Mouse (Mus musculus) embryonic facial prominence, embryonic 15.5 days (tissue): ENCODE results near the gene Vps8. TPM values are rescaled to one million over a fixed set of nuclear protein-coding genes. Genes with fewer than 3 reads are reported as not detected.

Experiments used
- ATAC-seq: fragments of 200-750 bp; cut with Nextera tagmentation; 2 replicates; pipeline ENCODE4 v1.8.0; 2017; ENCODE audit warnings: low read depth, moderate TSS enrichment; ENCODE audit not compliant: insufficient number of reproducible peaks, low FRiP score, low TSS enrichment
- H3K27ac ChIP-seq: fragments of 300-500 bp; sonication (generic); replicated peaks from 2 replicates; pipeline ENCODE4 v1.5.1; 2015; ENCODE audit warnings: mild to moderate bottlenecking, inconsistent platforms
- H3K27me3 ChIP-seq: fragments of 300-500 bp; sonication (generic); 2 replicates; pipeline ENCODE4 v1.6.1; 2015; ENCODE audit warnings: inconsistent platforms
- H3K36me3 ChIP-seq: fragments of 300-500 bp; sonication (generic); 2 replicates; pipeline ENCODE4 v1.6.1; 2015; ENCODE audit warnings: mild to moderate bottlenecking, inconsistent platforms
- H3K4me1 ChIP-seq: fragments of 300-500 bp; sonication (generic); 2 replicates; pipeline ENCODE4 v1.6.1; 2015; ENCODE audit warnings: inconsistent platforms
- H3K4me2 ChIP-seq: fragments of 300-500 bp; sonication (generic); replicated peaks from 2 replicates; pipeline ENCODE4 v1.6.1; 2015; ENCODE audit warnings: mild to moderate bottlenecking, inconsistent platforms
- H3K4me3 ChIP-seq: fragments of 300-500 bp; sonication (generic); replicated peaks from 2 replicates; pipeline ENCODE4 v1.5.1; 2015; ENCODE audit warnings: mild to moderate bottlenecking, inconsistent platforms
- H3K9ac ChIP-seq: fragments of 300-500 bp; sonication (generic); 2 replicates; pipeline ENCODE4 v1.6.1; 2015; ENCODE audit warnings: inconsistent platforms
- H3K9me3 ChIP-seq: fragments of 300-500 bp; sonication (generic); replicated peaks from 2 replicates; pipeline ENCODE4 v1.6.1; 2016; ENCODE audit warnings: inconsistent platforms
- WGBS: fragments of 180-500 bp; shearing (Covaris S2); methylation state at CpG from one replicate; pipeline ENCODE4 v1.1.7; 2015; 5-methylcytosine and 5-hydroxymethylcytosine counted together
- polyA plus RNA-seq: library from polyadenylated mRNA; unstranded; fragments of >200 nt; fragmentation: Nextera tagmentation; extraction: Ambion mirVana; gene quantifications from 2 replicates; pipeline ENCODE4 v1.2.1, GENCODE M21; 2015

Gene Vps8
- polyA plus RNA-seq, 1 experiment from 2014 or later = 15.7 TPM

DNA sequence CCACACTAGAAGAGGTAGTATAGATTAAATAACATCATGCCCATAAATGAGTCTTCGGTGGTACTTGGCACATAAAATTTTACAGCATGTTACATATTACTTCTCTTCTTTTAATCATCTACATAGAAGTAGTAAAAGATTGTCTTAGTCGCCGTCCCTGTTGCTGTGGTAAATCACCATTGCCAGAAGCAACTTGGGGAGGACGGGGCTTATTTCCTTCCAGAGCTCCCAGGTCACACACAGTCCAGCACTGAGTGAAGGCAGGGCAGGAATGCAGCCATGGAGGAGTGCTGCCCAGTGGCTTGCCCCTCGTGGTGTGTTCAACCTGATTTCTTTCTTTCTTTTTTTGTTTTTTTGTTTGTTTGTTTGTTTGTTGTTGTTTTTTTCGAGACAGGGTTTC lies 181.4 kb downstream of the Vps8 start:
- H3K27ac ChIP-seq = no peak overlapping the region
- ATAC-seq = no peak
- no peak overlapping the region for H3K4me2 ChIP-seq
- no peaks in the 10 kb centered on the region; the same call in 1 of the 2 replicates for H3K4me1 ChIP-seq
- no peaks in the 10 kb centered on the region for H3K27me3 ChIP-seq
- 81% methylated on average over 6 of the region's 6 CpGs for WGBS
- no peak overlapping the region for H3K4me3 ChIP-seq
- no peak overlapping the region for H3K9ac ChIP-seq
- no peaks in the 10 kb centered on the region for H3K9me3 ChIP-seq
- no peaks in the 10 kb centered on the region for H3K36me3 ChIP-seq

DNA sequence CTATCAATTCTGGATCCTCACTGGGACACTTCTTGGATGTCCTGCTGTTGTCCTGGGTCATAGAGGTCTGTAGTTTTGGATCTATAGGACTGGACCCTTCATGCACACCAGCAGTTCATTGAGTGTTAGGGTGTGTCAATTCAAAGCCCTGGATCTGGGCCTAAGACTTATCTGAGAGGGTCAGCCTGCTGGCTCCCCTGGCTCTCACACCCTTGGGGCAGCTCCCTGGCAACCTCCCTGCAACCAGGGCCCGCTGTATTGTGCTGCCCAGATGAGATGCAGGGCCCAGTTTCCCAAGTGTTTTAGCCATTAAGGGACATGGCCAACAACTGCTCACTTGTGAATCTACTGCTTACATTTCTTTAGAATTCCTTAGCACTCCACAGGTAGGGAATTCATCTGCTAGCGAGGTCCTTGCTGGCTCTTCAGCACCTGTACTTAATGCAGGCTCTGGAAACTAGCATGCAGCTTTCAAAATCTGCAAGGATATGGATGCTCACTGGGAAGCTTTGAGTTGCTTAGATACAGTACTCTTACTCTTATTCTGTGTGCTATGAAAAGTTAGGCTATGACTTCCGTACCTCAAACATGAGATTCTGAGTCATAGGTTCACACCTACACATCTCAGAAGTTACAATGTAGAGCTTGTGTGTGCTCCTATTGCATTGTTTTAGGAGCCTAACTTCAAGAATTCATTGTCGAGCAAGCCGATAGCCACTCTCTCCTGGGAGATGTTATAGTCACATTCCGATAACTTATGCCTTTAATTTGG lies 183.5 kb downstream of the Vps8 start:
- Histone ChIP-seq H3K4me3 (no peak overlapping the region), H3K9ac (no peak overlapping the region), H3K4me2 (no peak overlapping the region), H3K36me3 (no peaks in the 10 kb centered on the region), H3K27me3 (no peaks in the 10 kb centered on the region), H3K27ac (no peak overlapping the region), H3K9me3 (no peaks in the 10 kb centered on the region), H3K4me1 (no peaks in the 10 kb centered on the region; the same call in 1 of the 2 replicates)
- ATAC-seq = no peak
- WGBS = 71% methylated on average over 6 of the region's 6 CpGs

DNA sequence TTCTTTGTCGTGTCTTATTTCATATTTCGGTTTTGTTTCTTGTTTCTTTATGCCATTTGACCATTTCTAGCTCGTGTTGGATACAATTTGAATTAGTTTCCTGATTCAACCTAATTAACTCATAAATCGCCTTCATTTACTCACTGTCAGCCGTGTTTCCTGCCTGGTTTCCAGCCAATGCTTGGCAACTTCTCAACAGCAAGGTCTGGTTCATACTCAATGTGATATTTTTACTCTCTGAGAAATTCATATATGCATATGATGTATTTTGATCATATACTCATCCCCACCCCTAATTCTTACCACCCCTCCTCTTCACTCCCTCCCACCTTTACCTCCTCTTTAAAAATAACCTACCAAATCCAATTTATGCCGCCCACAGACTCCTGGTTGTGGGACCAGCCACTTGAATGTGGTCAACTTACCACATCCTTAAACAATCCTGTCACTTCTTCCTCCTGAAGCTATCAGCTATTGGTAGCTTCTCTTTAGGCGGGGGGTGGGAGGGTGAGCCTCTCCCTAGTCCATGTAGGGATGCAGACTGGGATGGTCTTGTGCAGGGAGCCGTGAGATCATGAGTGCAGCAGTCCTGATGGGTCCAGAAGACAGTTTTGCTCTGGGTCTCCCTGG lies 184.2 kb downstream of the Vps8 start:
- WGBS = 63% methylated on average over 8 of the region's 8 CpGs
- H3K4me1 ChIP-seq = no peaks in the 10 kb centered on the region; the same call in 1 of the 2 replicates
- no peaks in the 10 kb centered on the region for H3K27me3 ChIP-seq
- no peaks in the 10 kb centered on the region for H3K36me3 ChIP-seq
- H3K9ac ChIP-seq = no peak overlapping the region
- no peak for ATAC-seq
- H3K9me3 ChIP-seq = no peaks in the 10 kb centered on the region
- H3K4me3 ChIP-seq = no peak overlapping the region
- H3K4me2 ChIP-seq = no peak overlapping the region
- H3K27ac ChIP-seq = no peak overlapping the region

DNA sequence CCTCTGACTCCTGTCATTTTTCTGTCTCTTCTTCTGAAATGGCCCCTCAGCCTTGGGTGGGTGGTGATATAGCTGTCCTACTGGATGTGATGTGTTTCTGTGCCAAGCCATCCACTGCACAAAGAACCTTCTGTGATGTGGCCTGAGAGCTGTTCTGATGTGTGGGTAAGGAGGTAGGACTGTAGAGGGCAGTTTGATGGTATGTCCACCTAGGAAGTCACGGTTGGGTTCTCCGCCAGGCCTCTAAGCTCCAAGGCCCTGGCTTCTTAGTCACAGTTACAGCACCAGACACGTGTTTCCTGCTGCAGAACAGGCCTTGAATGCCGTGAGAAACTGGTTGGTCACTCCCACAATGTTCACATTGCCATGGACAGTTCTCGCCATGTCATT lies 184.7 kb downstream of the Vps8 start:
- Histone ChIP-seq H3K9me3 (no peaks in the 10 kb centered on the region), H3K27ac (no peak overlapping the region), H3K4me3 (no peak overlapping the region), H3K9ac (no peak overlapping the region), H3K36me3 (no peaks in the 10 kb centered on the region), H3K27me3 (no peaks in the 10 kb centered on the region), H3K4me1 (no peaks in the 10 kb centered on the region; the same call in 1 of the 2 replicates), H3K4me2 (no peak overlapping the region)
- WGBS = 73% methylated on average over 5 of the region's 5 CpGs
- no peak for ATAC-seq

DNA sequence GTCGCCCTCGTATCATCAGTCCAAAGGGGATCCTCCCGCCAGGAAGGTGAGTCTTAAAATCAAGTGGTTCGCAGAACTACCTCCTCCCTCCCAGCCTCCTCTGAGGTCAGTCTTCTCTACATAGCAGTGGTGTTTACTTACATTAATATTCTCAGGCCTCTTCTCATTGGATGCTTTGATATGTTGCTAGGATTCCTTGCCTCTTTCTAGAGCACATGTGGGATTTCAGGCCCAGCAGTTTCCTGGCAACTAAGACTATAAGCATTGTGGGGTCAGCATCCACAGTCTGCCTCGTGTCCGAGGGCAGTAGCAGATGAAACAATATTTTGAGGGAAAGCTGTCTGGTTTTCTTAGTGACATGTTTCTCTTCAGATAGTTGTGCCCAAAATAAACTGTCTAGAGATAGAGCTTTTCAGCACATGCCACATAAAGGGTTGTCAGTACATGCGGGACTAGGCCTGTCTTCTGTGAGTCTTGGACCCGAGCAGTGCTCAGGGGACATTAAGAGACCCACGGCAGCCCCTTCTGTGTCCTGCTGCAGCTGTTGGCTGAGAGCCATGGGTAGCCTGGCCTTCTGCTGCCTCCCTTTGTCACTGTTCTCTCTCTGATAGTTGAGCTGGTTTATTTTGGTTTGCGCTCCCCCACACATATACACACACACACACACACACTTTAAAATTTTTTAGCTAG lies 185.4 kb downstream of the Vps8 start:
- H3K9ac ChIP-seq = no peak overlapping the region
- no peak overlapping the region for H3K4me2 ChIP-seq
- no peaks in the 10 kb centered on the region; the same call in 1 of the 2 replicates for H3K4me1 ChIP-seq
- no peaks in the 10 kb centered on the region for H3K36me3 ChIP-seq
- 69% methylated on average over 10 of the region's 10 CpGs for WGBS
- H3K27ac ChIP-seq = no peak overlapping the region
- no peaks in the 10 kb centered on the region for H3K9me3 ChIP-seq
- ATAC-seq = no peak
- no peak overlapping the region for H3K4me3 ChIP-seq
- no peaks in the 10 kb centered on the region for H3K27me3 ChIP-seq

DNA sequence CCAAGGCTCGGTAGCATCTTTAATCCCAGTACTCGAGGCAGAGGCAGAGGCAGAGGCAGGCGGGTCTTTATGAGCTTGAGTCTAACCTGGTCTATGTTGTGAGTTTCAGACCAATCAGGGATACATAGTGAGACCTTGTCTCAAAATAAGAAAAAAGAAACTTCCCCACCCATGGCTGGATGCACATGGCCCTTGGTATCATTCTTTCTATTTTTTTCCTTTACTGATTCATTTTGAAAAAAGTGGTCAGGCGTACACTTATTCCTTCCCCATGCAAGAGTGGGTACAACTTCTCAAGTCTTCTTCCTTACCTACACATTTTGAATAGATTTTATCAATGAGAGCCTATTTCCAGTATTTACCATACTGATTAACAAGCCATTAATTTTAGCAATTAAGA lies 187.6 kb downstream of the Vps8 start:
- ATAC-seq = no peak
- H3K4me3 ChIP-seq = no peak overlapping the region
- H3K9me3 ChIP-seq = no peaks in the 10 kb centered on the region
- H3K4me1 ChIP-seq = no peaks in the 10 kb centered on the region; the same call in 1 of the 2 replicates
- 86% methylated on average over 4 of the region's 4 CpGs for WGBS
- H3K36me3 ChIP-seq = no peaks in the 10 kb centered on the region
- no peak overlapping the region for H3K4me2 ChIP-seq
- no peak overlapping the region for H3K9ac ChIP-seq
- H3K27me3 ChIP-seq = no peaks in the 10 kb centered on the region
- no peak overlapping the region for H3K27ac ChIP-seq

DNA sequence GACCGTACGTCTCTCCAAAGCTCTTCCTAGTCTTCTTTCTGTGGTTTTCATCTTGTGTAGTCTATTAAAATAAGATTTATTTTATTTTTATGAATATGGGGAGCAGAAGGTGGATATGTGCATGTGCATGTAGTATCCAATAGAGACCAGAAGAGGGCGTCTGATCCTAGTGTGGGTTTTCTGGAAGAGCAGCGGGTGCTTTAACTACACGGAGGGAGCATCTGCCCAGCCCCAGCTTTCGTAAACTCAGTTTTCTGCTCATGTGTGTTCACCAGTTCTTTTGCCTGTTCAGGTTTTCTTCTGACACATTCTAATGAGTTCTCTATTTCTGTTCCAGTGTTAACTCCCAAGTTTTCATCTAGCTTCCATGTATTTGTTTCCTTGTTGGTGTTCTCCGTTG lies 192.9 kb downstream of the Vps8 start:
- H3K36me3 ChIP-seq = no peaks in the 10 kb centered on the region
- no peak overlapping the region for H3K9ac ChIP-seq
- no peak overlapping the region for H3K27ac ChIP-seq
- H3K4me3 ChIP-seq = no peak overlapping the region
- no peaks in the 10 kb centered on the region for H3K4me1 ChIP-seq
- no peaks in the 10 kb centered on the region for H3K27me3 ChIP-seq
- H3K9me3 ChIP-seq = no peaks in the 10 kb centered on the region
- WGBS = 55% methylated on average over 7 of the region's 7 CpGs
- ATAC-seq = no peak
- no peak overlapping the region for H3K4me2 ChIP-seq

DNA sequence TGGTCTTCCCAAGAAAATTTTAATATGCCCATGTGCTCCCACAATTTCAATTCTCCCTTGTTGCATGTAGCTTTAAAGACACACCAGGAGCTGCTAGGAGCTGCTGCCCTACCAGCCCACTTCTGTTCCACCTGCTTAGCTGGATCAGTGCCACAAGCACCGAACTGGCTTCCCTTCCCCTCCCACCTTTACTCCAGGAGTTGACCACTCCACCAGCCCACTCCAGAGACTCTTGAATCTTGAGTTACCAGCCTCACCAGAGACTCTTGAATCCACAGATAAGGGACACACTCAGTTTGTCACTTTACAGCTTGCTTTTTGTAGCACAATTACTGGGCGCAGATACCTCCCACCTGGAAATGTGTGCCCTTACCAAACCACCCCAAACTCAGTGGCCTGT lies 197.7 kb downstream of the Vps8 start:
- no peak overlapping the region for H3K9ac ChIP-seq
- no peak for ATAC-seq
- H3K4me3 ChIP-seq = no peak overlapping the region
- H3K4me1 ChIP-seq = no peaks in the 10 kb centered on the region
- no peaks in the 10 kb centered on the region for H3K9me3 ChIP-seq
- WGBS = 80% methylated on average over 2 of the region's 2 CpGs
- H3K27me3 ChIP-seq = no peaks in the 10 kb centered on the region
- H3K4me2 ChIP-seq = no peak overlapping the region
- no peaks in the 10 kb centered on the region for H3K36me3 ChIP-seq
- no peak overlapping the region for H3K27ac ChIP-seq

DNA sequence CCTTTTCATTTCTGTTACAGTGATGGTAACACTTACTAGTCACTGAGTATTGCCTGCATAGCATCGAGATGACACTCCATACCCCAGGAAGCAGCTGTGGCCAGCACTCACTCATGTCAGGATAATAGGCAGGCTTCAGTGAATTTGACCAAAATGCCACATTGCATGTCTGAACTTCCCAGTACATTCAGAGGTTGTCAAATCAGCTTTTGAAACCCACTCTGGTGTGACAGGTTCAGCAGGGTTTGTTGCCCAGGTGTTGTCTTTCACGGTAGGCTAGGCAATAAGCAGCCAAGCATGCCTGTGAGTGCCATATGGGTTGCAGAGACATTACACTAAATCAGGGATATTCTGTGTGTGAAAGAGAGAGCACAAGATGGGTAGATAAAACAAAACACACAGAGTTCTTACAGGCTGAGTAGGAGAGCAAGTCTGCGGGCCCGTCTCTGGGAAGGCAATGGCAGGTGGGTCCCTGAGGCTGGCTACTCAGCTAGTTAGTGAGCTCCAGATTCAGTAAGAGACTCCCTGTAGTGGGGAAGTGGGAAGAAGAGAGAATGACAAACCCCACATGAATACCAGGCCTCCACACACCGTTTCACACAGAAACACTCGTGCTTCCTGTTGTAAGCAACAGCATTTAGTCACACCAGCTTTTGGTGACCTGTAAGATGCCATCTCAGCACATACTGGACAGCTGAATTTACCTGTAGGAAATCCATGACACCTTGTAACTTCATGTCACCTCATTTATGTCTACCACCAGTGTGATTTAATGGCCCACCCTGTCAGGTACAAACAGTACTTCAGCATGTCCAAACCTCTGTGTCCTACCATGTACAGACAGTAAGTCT lies 203.1 kb downstream of the Vps8 start:
- Histone ChIP-seq H3K9me3 (no peaks in the 10 kb centered on the region), H3K36me3 (no peaks in the 10 kb centered on the region), H3K4me1 (peaks cover 8% of the 10 kb centered on the region), H3K4me3 (no peak overlapping the region), H3K27ac (no peak overlapping the region), H3K9ac (no peak overlapping the region), H3K4me2 (no peak overlapping the region), H3K27me3 (no peaks in the 10 kb centered on the region)
- no peak for ATAC-seq
- whole genome bisulfite sequencing = 54% methylated on average over 6 of the region's 6 CpGs

DNA sequence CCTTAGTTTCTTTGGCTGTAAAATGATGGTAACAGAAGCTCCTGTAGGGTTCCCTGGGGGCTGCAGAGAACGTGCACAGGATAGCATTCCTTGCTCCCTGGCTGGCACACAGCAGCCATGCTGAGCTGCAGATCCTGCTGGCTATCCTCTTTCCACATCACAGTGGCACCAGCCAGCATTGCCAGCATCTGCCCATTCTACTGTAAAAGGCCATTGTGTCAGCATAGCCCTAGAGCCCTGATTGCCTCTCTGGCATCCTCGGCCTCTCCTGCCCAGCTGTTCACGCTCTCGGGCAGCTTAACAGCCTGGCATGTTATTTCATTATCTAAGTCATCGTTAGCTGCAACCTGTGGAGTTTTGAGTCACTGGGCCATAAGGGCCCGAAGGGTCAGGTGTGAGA lies 204.3 kb downstream of the Vps8 start:
- no peaks in the 10 kb centered on the region for H3K9me3 ChIP-seq
- H3K36me3 ChIP-seq = no peaks in the 10 kb centered on the region
- peaks cover 8% of the 10 kb centered on the region for H3K4me1 ChIP-seq
- ATAC-seq = no peak; the same call in 1 of the 2 replicates
- WGBS = 67% methylated on average over 6 of the region's 6 CpGs
- no peaks in the 10 kb centered on the region for H3K27me3 ChIP-seq
- H3K9ac ChIP-seq = no peak overlapping the region
- no peak overlapping the region for H3K27ac ChIP-seq
- H3K4me3 ChIP-seq = no peak overlapping the region
- no peak overlapping the region for H3K4me2 ChIP-seq
